Mouse (Mus musculus) kidney, postnatal 0 days (tissue): Measurements from ENCODE around the gene 1700066M21Rik. TPM values are rescaled to one million over a fixed set of nuclear protein-coding genes. Genes with fewer than 3 reads are reported as not detected.
A peak's percentile ranks its signal among the peaks of the same experiment; 100 is the strongest.

Experiments used
- ATAC-seq: fragments of 200-750 bp; cut with Nextera tagmentation; replicated peaks from 2 replicates; pipeline ENCODE4 v1.8.0; 2017; ENCODE audit warnings: low read depth, moderate number of reproducible peaks, moderate TSS enrichment, moderate library complexity; ENCODE audit not compliant: low FRiP score
- DNase-seq: peaks from one replicate; pipeline ENCODE4 v3.0.0-alpha.2; 2016; ENCODE audit warnings: low spot score
- H3K27ac ChIP-seq: fragments of 300-500 bp; sonication (generic); 2 replicates; pipeline ENCODE4 v1.5.1; 2014; ENCODE audit warnings: mild to moderate bottlenecking
- H3K27me3 ChIP-seq: fragments of 300-500 bp; sonication (generic); 2 replicates; pipeline ENCODE4 v1.6.1; 2014; ENCODE audit warnings: low read length, mixed read lengths; ENCODE audit not compliant: insufficient read depth
- H3K36me3 ChIP-seq: fragments of 300-500 bp; sonication (generic); 2 replicates; pipeline ENCODE4 v1.6.1; 2014; ENCODE audit warnings: low read length, mixed read lengths; ENCODE audit not compliant: insufficient read depth
- H3K4me1 ChIP-seq: fragments of 300-500 bp; sonication (generic); replicated peaks from 2 replicates; pipeline ENCODE4 v1.6.1; 2014; ENCODE audit warnings: antibody characterized with exemption, low read length, mixed read lengths; ENCODE audit not compliant: insufficient read depth
- H3K4me2 ChIP-seq: fragments of 300-500 bp; sonication (generic); 2 replicates; pipeline ENCODE4 v1.6.1; 2014; ENCODE audit warnings: mild to moderate bottlenecking, low read length, moderate library complexity, mixed read lengths
- H3K4me3 ChIP-seq: fragments of 300-500 bp; sonication (generic); replicated peaks from 2 replicates; pipeline ENCODE4 v1.5.1; 2014; ENCODE audit warnings: low read depth, low read length
- H3K9ac ChIP-seq: fragments of 300-500 bp; sonication (generic); 2 replicates; pipeline ENCODE4 v1.6.1; 2014; ENCODE audit warnings: low read depth, low read length
- H3K9me3 ChIP-seq: fragments of 300-500 bp; sonication (generic); replicated peaks from 2 replicates; pipeline ENCODE4 v1.6.1; 2016; ENCODE audit warnings: low read length, inconsistent platforms, mixed read lengths
- CTCF ChIP-seq: IDR thresholded peaks from 2 replicates; pipeline ENCODE4 v1.5.1; 2016; ENCODE audit warnings: antibody characterized with exemption, low read depth, mild to moderate bottlenecking, moderate library complexity
- WGBS: fragments of 180-500 bp; shearing (Covaris S2); extraction: QIAGEN DNeasy Blood & Tissue Kit; methylation state at CpG from one replicate; pipeline ENCODE4 v1.1.7; 2014; 5-methylcytosine and 5-hydroxymethylcytosine counted together
- polyA plus RNA-seq: library from polyadenylated mRNA; unstranded; fragments of >200 nt; fragmentation: Nextera tagmentation; extraction: Ambion mirVana; gene quantifications from 2 replicates; pipeline ENCODE4 v1.2.1, GENCODE M21; 2015

The 1700066M21Rik gene
- 10.6 and 11.1 TPM in 2 replicates for polyA plus RNA-seq

DNA sequence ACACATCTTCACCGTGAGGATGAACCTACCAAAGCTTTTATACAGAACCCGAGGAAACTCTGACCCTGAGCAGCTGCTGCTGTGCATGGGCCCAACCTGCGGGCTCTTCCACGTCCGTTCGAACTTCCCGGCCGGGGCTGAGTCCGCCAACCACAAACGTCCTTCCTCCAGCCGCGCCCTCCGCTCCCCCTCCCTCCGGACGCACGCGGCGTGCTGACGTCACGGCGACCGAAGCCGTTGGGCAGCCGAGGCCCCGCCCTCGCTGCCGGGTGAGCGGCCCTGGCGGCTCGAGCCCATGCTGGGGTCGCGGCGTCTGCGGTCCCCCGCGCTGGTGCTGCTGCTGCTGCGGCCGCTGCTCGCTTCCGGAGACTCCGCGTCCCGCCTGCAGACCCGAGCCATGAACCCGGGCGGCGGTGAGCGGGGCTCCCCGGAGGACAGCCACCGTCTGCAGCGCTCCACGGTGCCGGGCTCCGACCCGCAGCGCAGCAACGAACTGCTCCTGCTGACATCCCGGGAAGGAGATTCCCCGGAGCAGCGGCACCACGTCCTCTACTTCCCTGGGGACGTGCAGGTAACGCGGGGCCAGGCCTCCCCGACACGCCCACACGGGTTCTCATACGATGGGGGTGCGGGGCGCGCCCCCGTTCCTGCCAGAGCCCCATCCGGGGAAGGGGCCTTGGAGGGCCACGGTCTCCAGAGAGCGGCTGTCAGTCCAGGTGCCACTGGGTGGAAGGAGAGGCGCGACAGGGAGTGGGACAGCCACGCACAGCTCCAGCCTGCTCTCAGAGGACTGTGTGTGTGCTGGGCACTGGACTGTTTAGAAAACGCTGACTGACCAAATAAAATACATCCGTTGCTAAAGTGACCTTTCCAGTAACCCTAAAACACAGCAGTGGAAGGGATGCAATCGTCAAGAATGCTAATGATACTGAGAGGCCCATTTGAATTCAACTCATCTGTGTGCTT, at the start of gene 1700066M21Rik:
Gene 1700066M21Rik, plus strand, starts transcription at position 245 of the 966 bp plus-strand sequence.
- WGBS, result under 1% methylated on average over 80 of the region's 81 CpGs
- DNase-seq (peak; percentile 96), ATAC-seq (peak; percentile 96)
- no peak for TF ChIP-seq CTCF
- H3K9me3 ChIP-seq, result no peaks in the 10 kb centered on the region
- H3K4me3 ChIP-seq, result peak within 1 kb of the TSS; percentile 91
- H3K36me3 ChIP-seq, result no peaks in the 10 kb centered on the region
- no peaks in the 10 kb centered on the region for H3K27me3 ChIP-seq
- H3K27ac ChIP-seq, result peak within 1 kb of the TSS; percentile 77
- 0 out of 2 replicates have a peak, but pooled peaks cover 5% of the 10 kb centered on the region for H3K4me1 ChIP-seq
- peak within 1 kb of the TSS; percentile 98 for H3K4me2 ChIP-seq
- peak within 1 kb of the TSS; percentile 84 for H3K9ac ChIP-seq

DNA sequence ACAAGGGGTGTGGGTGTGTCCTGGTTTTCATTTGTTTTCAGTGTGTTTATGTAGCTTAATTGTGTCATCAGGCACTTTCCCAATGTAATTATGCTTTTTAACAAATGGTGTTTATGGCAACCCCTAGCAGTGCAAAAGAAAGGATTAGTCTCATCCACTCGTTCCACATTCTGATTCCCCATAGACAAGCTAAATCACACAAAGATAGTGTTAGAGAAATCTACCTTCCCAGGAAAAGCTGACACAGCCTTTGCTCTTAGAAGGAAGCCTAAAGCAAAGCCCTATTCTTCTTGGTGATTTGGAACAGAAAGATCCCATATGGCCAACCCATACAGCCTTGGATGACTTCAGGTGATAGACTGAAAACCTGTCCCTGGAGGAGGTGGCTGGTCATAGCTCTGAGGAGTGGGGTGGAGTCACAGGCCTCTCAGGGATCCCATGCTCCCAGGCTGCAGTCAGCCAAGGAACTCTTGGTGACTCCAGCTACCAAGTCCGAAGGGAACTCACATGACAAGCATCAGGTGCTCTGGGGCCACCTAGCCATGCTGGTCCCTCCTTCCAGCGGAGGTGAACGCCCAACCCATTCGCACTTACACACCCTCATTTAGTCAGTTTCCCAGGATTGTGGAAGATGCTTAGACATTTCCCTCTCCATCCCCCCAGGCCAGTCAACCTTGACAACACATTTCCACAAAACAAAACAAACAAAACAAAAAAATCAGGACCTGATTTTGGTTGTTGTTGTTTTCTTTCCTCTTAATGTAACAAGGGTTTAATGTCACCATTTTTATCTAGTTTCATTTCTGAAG, 47.9 kb upstream of the 1700066M21Rik start:
- 72% methylated on average over 5 of the region's 5 CpGs for WGBS

DNA sequence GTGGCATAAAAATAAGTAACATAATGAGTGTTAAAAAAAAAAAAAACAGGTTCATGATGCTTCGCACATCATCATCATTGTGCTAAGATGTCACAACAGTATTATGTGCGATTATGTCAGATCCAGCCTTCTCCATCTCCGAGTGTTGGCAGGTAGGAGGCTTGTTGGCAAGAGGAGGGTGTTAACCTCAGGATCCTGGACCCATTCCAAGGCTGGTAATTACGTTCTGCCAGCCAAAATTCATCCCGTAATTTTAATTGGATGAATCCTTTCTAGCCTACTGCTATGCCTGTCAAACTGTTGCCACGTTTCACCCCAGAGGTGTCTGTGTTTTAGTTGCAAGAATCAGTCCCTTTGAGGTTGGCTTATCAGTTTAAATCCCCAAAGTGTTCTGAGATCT, 47.2 kb upstream of the 1700066M21Rik start:
- no peak overlapping the region for H3K27ac ChIP-seq
- no peak overlapping the region for H3K4me3 ChIP-seq
- H3K4me2 ChIP-seq, result no peak overlapping the region
- WGBS, result 78% methylated on average over 6 of the region's 6 CpGs
- no peaks in the 10 kb centered on the region for H3K36me3 ChIP-seq
- DNase-seq (no peak), ATAC-seq (no peak)
- H3K9ac ChIP-seq, result no peak overlapping the region
- no peaks in the 10 kb centered on the region for H3K4me1 ChIP-seq
- no peaks in the 10 kb centered on the region for H3K27me3 ChIP-seq
- no peak for TF ChIP-seq CTCF
- no peaks in the 10 kb centered on the region for H3K9me3 ChIP-seq

More for the DNA sequence above, 47.9 kb upstream of the 1700066M21Rik start:
- ATAC-seq (no peak), DNase-seq (no peak)
- Histone ChIP-seq H3K36me3 (no peaks in the 10 kb centered on the region), H3K4me3 (no peak overlapping the region), H3K9me3 (no peaks in the 10 kb centered on the region), H3K4me2 (no peak overlapping the region), H3K9ac (no peak overlapping the region), H3K27ac (no peak overlapping the region), H3K4me1 (no peaks in the 10 kb centered on the region), H3K27me3 (no peaks in the 10 kb centered on the region)
- no peak for TF ChIP-seq CTCF

DNA sequence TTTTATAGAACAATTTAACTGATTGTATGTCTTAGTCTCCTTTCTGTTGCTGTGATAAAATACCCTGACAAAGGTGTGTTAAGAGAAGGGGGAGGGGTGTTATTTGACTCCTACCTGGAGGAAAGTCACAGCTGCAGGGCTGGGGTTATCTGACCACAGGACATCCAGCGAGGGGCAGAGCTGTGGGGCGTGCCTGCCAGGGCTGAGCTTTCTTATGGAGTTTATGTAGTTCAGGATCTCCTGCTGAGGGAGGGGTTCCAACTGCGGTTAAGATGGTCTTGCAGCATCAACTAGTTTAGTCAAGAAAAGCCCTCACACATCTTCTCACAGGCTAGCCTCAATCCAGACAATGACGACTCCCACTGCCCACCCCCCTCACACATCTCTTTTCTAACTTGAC, 45.4 kb upstream of the 1700066M21Rik start:
- Histone ChIP-seq H3K9me3 (no peaks in the 10 kb centered on the region), H3K9ac (no peak overlapping the region), H3K4me1 (no peaks in the 10 kb centered on the region), H3K27ac (no peak overlapping the region), H3K4me3 (no peak overlapping the region), H3K27me3 (no peaks in the 10 kb centered on the region), H3K4me2 (no peak overlapping the region), H3K36me3 (no peaks in the 10 kb centered on the region)
- ATAC-seq (no peak), DNase-seq (no peak)
- no peak for TF ChIP-seq CTCF
- 17% methylated on average over 4 of the region's 4 CpGs for WGBS

DNA sequence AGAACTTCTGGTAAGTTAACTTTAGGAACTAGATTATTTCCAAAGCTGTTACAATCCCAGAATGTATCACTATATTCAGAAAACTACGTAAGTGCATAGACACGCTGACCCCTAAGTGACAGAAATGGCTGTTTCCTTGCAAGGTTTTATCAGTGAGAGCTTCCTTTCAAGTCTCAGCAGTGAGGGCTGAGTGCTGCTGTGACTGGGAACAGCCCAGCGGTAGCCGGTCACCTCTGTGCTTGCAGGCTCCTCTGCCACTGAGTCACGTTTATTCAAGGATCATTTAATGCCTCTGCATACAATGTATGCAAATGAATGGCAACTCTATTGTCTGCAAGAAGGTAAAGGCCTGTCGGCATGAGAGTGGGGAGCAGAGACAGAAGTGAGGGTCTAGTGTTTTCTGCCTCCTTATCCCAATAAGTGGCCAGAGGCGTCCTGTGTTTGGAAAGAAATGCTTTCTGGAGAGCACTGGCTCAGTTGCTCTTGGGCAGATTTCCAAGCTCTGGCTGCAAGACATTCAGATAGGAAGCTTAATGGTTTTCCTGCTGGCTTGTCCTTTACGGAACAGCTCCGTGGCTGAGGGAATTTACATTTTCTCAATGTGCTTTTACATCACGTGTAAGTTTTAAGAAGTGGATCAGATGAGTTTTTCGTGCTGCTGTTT, 43.7 kb upstream of the 1700066M21Rik start:
- no peaks in the 10 kb centered on the region for H3K36me3 ChIP-seq
- no peaks in the 10 kb centered on the region for H3K27me3 ChIP-seq
- H3K9me3 ChIP-seq, result no peaks in the 10 kb centered on the region
- ATAC-seq (no peak), DNase-seq (peak; percentile 18)
- TF ChIP-seq CTCF, result no peak
- no peak overlapping the region for H3K4me3 ChIP-seq
- WGBS, result 34% methylated on average over 11 of the region's 11 CpGs
- H3K4me2 ChIP-seq, result no peak overlapping the region
- no peak overlapping the region for H3K9ac ChIP-seq
- H3K27ac ChIP-seq, result no peak overlapping the region
- no peaks in the 10 kb centered on the region for H3K4me1 ChIP-seq

DNA sequence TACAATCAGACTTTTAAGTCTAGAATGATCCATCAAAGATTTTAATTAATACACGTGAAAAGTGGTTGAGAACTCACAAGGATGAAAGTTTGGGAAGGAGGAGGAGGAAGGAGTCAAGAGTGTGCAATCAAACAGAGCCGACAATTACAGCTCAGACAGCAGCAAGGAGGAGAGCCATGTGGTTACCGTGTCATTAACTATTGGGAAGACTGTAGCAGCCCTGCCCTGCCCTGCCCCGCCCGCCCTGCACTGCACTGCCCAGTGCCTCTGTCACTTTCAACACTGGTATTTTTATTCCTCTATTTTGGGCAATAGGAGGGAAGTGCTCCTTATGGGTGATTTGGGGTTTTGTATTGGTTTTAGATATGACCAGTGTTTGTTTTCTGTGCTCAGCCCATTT, 42.2 kb upstream of the 1700066M21Rik start:
- Histone ChIP-seq H3K9me3 (no peaks in the 10 kb centered on the region), H3K36me3 (no peaks in the 10 kb centered on the region), H3K4me1 (no peaks in the 10 kb centered on the region), H3K27me3 (no peaks in the 10 kb centered on the region), H3K4me2 (no peak overlapping the region), H3K27ac (no peak overlapping the region), H3K9ac (no peak overlapping the region), H3K4me3 (no peak overlapping the region)
- ATAC-seq (no peak), DNase-seq (no peak)
- 38% methylated on average over 5 of the region's 5 CpGs for WGBS
- no peak for TF ChIP-seq CTCF
